Mouse (Mus musculus) erythroblast, embryonic 14.5 days (primary cell): ENCODE data around the gene Oard1.

Experiments
- GATA1 ChIP-seq: IDR thresholded peaks from 2 replicates; pipeline ENCODE4 v1.6.1; 2012; ENCODE audit warnings: low read length, inconsistent platforms, mixed read lengths
- TAL1 ChIP-seq: IDR thresholded peaks from 3 replicates; pipeline ENCODE4 v1.6.1; 2012; ENCODE audit warnings: low read length, inconsistent platforms, mixed read lengths

GRCm38 (mm10) chr17:48388666-48389065, 21.1 kb upstream of the Oard1 start:
- no peak for TF ChIP-seq GATA1
- TF ChIP-seq TAL1 = no peak
